Mouse (Mus musculus) testis, postnatal 14 days (tissue): ENCODE measurements around the gene Dusp3.

Experiments used
- DNase-seq: peaks from one replicate; pipeline ENCODE4 v3.0.0; 2021; ENCODE audit warnings: low spot score

Gene Dusp3

GRCm38 (mm10) chr11:101974923-101975322 is 11.9 kb downstream of the Dusp3 start:
- DNase-seq: peak; percentile 57

DNA sequence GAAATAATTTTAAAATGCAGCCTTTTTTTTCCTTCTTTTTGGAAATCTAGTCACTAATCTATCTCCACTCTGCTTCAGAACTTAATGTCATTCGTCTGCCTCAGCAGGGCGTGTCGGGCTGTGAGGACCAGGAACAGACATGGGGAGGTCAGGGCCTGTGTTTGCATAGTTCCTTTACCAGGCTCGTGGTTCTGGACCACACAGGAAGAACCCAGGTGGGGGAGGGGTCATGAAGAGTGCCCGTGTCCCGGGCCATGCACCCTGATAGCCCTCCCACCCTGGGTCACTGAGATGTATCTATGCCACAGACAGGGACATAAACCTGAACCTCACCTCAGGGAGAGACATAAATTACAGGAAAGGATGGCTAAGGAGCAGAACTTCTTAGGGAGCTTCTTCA is 12.6 kb downstream of the Dusp3 start:
- DNase-seq: no peak

GRCm38 (mm10) chr11:101973496-101973895 is 13.3 kb downstream of the Dusp3 start:
- DNase-seq: no peak

DNA sequence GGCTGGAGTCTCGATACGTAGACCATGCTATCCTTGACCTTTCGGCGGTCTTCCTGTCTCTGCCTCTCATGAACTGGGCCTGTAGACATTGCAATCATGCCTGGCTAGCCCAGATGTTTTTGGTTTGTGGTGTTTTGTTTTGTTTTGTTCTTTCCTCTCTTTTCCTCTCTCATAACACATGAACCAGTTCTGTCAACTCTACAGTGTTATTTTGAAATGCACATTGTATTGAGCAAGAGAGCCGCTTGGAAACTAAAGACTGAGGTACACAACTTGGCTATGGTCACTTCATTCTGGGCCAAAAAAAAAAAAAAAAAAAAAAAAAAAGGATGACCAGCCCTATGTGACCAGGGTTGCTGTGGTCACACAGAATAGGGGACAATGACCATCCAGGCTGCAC is 14.2 kb downstream of the Dusp3 start:
- DNase-seq: no peak

DNA sequence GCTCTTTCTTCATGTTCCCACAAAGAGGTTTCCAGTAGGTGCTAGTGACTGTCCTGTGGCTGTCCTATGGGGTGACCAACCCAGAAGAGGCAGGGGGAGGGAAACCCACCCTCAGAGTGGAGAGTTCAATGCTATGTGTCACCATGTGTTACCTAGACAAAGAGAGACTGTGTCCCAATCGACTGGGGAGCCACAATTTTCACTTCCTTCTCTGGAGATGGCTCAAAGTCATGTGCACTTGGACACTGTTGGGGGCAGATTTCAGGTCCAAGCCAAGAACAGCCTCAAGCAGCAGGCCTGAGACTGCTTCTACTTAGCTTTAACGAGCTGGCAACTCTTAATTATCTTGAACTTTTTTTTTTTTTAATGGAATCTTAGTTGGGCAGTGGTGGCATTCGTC is 14.7 kb downstream of the Dusp3 start:
- DNase-seq: no peak

- DNase-seq: no peak
Observed at GRCm38 (mm10) chr11:101971410-101971809, 15.4 kb downstream of the Dusp3 start.

GRCm38 (mm10) chr11:101969835-101970234 is 17.0 kb downstream of the Dusp3 start:
- no peak for DNase-seq

GRCm38 (mm10) chr11:101968791-101969190 is 18.0 kb downstream of the Dusp3 start:
- peak; percentile 61 for DNase-seq

DNA sequence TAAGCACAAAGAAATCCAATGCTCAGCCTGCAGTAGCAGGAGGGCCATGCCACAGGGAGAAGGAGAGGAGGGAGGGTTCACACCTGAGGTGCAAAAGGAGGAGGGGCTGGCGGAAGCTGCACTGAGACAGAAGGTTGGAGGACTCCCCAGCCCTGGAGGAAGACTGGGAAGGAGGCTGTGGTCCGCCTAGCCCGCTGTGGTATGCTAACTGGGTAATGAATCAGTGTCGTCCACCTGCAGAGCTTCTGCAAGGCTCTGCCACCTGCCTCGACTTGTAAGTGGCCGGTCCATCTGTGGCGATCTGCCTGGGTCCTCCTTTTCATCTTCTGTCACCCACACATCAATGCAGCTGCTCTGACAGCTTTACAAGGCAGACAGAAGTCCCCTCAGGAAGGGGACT is 18.5 kb downstream of the Dusp3 start:
- no peak for DNase-seq

GRCm38 (mm10) chr11:101966965-101967614 is 19.7 kb downstream of the Dusp3 start, which contains the start of gene Sost:
TSS of gene Sost (minus strand) at chr11:101967015.
- no peak for DNase-seq

GRCm38 (mm10) chr11:101965553-101965952 is 21.3 kb downstream of the Dusp3 start:
- DNase-seq: no peak

GRCm38 (mm10) chr11:101964647-101965046 is 22.2 kb downstream of the Dusp3 start:
- DNase-seq: no peak

DNA sequence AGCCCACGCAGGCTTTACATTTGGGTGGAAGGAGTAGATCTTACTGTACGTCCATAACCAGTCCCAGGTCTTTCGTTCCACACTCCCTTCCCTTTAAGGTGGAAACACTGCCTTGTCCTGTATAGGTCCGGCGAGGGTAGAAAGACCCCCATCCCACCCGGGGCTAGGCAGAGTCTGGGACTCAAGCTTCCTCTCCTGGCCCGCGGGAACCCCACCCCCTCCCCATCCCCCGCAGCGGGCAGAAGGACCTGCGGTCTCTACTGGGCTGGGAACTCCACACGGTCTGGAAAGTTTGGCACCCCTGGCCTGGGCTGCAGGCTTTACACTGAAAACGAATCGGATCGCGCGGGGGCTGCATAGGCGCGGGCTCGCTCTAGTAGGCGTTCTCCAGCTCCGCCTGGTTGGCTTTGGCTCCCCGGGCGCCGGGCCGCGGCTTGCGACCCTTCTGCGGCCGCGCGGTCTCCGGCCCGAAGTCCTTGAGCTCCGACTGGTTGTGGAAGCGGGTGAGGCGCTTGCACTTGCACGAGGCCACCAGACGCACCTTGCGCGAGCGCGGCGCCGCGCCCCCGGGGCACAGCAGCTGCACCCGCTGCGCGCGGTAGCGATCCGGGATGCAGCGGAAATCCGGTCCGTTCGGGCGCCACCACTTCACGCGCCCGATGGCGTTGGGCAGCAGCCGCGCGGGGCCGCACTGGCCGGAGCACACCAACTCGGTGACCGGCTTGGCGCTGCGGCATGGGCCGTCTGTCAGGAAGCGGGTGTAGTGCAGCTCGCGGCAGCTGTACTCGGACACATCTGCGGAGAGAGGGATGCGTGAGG is 23.1 kb downstream of the Dusp3 start:
- DNase-seq: peak; percentile 33

- no peak for DNase-seq
Observed at GRCm38 (mm10) chr11:101963043-101963442, 23.8 kb downstream of the Dusp3 start.

DNA sequence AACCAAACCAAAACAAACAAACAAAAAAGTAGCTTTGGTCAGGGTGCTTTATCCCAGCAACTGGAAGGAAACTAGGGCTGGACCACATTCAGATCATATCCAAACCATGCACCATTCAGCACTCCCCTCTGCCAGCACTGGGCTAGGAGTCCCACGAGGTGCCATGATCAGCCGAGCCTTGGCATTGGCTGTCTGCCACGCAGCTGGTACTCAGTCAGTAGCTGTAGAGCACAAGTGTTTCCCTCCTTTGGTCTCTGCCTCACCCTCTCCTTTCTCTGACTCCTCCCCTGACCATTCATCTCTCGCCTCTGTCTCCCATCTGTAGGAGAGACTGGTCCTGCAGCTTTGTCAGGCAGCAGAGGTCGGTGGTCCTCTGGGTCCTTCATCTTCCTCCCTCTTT is 29.3 kb downstream of the Dusp3 start:
- no peak for DNase-seq

- DNase-seq: no peak
Observed at GRCm38 (mm10) chr11:101953441-101953840, 33.4 kb downstream of the Dusp3 start.

GRCm38 (mm10) chr11:101952541-101953341 is 34.1 kb downstream of the Dusp3 start:
- DNase-seq: no peak

GRCm38 (mm10) chr11:101950021-101950420 is 36.8 kb downstream of the Dusp3 start:
- no peak for DNase-seq

DNA sequence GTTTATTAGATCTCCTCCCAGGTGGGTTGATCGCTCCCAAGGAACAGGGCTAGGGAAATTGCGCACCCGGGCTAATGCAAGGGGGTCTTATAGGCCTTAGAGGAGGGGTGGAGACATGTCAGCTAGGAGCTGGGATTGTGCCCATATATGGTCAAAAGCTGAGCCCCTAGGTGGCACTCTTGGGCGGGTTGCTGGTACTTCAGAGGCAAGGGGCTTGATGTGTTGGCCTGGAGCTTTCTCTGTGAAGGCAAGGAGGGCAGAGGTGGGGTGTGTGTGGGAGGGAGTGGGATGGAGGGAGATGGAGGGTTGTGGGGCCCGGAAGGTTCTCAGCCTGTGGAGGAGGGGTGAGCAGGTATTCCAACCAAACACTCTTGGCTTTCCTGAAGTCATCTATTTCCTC is 40.3 kb downstream of the Dusp3 start:
- DNase-seq: no peak

DNA sequence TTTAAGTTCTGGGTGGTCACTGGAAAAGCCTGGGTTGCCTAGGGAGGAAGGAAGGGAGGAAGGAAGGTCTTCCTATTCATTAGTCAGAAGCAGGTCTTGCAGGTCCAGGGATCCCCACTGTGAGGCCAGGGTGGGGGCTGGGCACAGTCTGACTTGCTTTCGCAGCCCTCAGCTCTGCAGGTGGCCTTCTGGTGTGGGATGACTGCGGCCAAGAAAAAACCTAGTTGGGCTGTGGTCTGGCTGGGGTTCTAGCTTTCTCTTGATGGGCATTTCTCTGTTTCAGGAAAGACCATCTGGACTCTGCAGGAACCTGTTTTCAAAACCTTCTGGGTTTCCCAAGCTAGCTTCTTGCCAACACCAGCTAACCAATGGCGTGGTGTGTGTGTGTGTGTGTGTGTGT is 43.8 kb downstream of the Dusp3 start:
- no peak for DNase-seq

DNA sequence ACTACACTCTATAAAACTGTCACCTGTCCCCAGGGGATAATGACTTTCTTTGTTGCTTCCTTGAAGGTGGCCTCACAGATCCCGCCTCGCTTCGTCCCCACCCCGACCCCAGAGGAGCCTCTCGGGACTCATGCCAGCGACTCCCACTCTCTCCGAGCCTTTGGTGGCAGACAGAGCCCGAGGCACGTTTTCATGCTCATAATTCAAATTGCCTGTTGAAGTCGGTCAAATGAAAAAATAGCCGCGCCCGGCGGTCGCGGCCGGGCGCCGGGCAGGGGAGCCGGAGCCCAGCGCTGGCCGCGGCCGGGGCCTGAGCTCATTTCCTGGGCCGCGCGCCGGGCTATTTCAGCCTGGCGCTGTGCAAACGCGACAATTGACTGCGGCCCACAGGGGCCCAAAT is 49.7 kb downstream of the Dusp3 start:
- DNase-seq: no peak

GRCm38 (mm10) chr11:101936421-101936820 is 50.4 kb downstream of the Dusp3 start:
- DNase-seq: no peak

DNA sequence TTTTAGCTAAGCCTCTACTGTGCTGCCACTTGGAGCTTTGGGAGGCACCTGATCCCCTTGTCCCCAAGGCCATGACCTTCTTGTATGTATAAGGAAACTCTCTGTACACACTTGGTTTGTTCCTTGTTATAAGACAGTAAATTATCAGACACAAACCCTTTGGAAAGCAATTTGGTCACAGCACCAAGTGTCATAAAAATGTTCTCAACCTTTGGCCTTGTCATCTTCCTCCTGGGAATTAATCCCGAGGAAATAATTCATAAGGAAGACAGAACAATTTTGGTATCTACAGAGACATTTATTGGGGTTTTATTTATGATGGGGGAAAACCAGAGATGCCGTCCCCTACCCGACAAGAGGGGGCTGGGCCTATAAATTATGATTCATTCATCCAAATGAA is 51.1 kb downstream of the Dusp3 start:
- DNase-seq: no peak
